Mouse (Mus musculus): Measurements from ENCODE around the gene Klf15. TPM values are rescaled to one million over a fixed set of nuclear protein-coding genes. Genes with fewer than 3 reads are reported as not detected.

Gene Klf15
- polyA plus RNA-seq, 2 experiments, result 7.6 to 9.9 TPM

DNA sequence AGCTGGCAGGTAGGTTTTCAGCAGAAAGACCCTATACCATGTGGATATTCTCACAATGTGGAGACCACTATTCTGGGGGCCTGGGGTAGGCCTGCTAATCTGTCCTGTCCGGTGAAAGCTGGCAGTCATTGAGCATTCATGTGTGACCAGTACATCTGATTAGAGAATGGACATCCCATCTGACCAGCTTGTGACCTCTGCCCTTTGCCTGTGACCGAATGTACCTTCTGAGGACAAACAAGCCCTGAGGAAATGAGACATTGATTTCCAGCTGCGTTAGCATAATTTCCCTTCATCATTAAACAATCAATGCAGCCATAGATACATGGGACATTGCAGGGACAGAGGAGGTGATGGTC, 13.5 kb downstream of the Klf15 start:
- 58% methylated on average over 3 of the region's 3 CpGs for WGBS (ENCODE audit: insufficient replicate concordance)
- Histone ChIP-seq H3K36me3 (replicated peaks; ENCODE audit: control insufficient read depth, insufficient read depth, low read depth) (no peaks in the 10 kb centered on the region), H3K4me2 (ENCODE audit: low read depth) (no peak overlapping the region), H3K27me3 (ENCODE audit: control insufficient read depth, insufficient read depth, low read length) (no peaks in the 10 kb centered on the region), H3K27ac (no peak overlapping the region), H3K4me3 (ENCODE audit: insufficient read depth in 1 of 2, low read depth in 2 of 2, low read length in 2 of 2) (no peak overlapping the region), H3K9ac (replicated peaks) (no peak overlapping the region), H3K9me3 (ENCODE audit: control insufficient read depth, low read length) (no peaks in the 10 kb centered on the region), H3K4me1 (replicated peaks; ENCODE audit: control insufficient read depth in 2 of 2, insufficient read depth in 2 of 2, low read length in 1 of 2) (peaks cover 0 to 2% of the 10 kb centered on the region in 2 experiments; a peak in 1 of 4 replicates)
- no peak for ATAC-seq (ENCODE audit: insufficient read depth)
- TF ChIP-seq CTCF (IDR thresholded peaks at IDR 0.05; ENCODE audit: low read depth), result no peak
- no peak for TF ChIP-seq EP300 (IDR thresholded peaks at IDR 0.05; ENCODE audit: low read depth)
- no peak for DNase-seq (ENCODE audit: low read depth in 3 of 3, low spot score in 3 of 3)

DNA sequence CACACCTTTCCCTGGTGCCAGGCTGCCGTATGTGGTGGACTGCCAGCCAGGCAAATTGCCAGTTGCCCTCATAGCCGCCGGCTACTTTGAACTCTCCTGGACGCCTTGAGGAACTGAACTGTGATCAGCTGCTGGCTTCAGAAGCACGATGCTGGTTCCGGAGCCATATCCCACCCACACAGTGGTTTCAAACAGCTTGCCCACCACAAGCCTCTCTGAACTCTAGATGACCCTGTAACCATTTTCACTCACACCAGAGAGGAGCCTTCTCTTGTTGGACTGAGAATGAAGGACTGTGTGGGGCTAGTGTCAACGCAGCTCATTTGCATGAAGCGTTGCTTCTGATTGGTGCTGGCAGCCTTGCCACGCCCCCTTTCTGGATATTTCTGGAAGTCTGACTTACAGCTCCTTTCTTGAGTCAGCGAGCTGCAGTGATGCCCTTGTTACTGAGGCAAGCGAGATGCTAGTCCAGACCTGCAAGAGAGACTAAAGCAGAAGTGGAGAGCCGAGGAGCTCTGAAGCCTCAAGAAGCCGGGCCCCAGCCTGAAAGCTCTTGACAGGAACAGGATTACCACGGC, 14.7 kb downstream of the Klf15 start:
- Histone ChIP-seq H3K4me3 (ENCODE audit: insufficient read depth in 1 of 2, low read depth in 2 of 2, low read length in 2 of 2) (no peak overlapping the region), H3K4me1 (replicated peaks; ENCODE audit: control insufficient read depth in 2 of 2, insufficient read depth in 2 of 2, low read length in 1 of 2) (peaks cover 0 to 2% of the 10 kb centered on the region in 2 experiments; a peak in 1 of 4 replicates), H3K36me3 (replicated peaks; ENCODE audit: control insufficient read depth, insufficient read depth, low read depth) (no peaks in the 10 kb centered on the region), H3K9me3 (ENCODE audit: control insufficient read depth, low read length) (no peaks in the 10 kb centered on the region), H3K9ac (replicated peaks) (no peak overlapping the region), H3K27me3 (ENCODE audit: control insufficient read depth, insufficient read depth, low read length) (no peaks in the 10 kb centered on the region), H3K27ac (no peak overlapping the region), H3K4me2 (ENCODE audit: low read depth) (no peak overlapping the region)
- no peak for ATAC-seq (ENCODE audit: insufficient read depth)
- no peak for DNase-seq (ENCODE audit: low read depth in 3 of 3, low spot score in 3 of 3)
- TF ChIP-seq CTCF (IDR thresholded peaks at IDR 0.05; ENCODE audit: low read depth) (no peak), EP300 (IDR thresholded peaks at IDR 0.05; ENCODE audit: low read depth) (no peak)
- WGBS (ENCODE audit: insufficient replicate concordance), result 32% methylated on average over 14 of the region's 14 CpGs

DNA sequence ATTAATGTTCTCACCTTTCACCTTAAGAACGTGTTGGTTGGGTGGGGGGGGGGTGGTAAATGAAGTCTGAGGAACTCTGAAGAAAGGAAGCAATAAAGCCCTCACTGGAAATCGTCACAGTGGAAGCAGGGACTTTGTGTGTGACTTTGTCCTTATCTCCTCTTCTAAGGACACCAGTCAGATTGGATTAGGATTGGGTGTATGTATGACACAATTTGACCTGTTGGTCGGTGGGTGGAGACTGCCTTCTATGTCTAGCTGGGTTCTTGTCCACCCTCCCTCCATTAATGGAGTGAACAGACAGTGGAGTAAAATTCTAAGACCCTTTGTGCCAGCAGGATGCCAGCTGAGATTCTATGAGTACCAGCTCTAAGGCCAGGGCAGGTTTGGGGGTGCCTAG, 21.9 kb downstream of the Klf15 start:
- DNase-seq (ENCODE audit: low read depth in 3 of 3, low spot score in 3 of 3) (no peak), ATAC-seq (ENCODE audit: insufficient read depth) (no peak)
- H3K9me3 ChIP-seq (ENCODE audit: control insufficient read depth, low read length), result no peaks in the 10 kb centered on the region
- H3K27ac ChIP-seq, result no peak overlapping the region
- no peak overlapping the region for H3K4me2 ChIP-seq (ENCODE audit: low read depth)
- H3K36me3 ChIP-seq (replicated peaks; ENCODE audit: control insufficient read depth, insufficient read depth, low read depth), result no peaks in the 10 kb centered on the region
- no peaks in the 10 kb centered on the region for H3K27me3 ChIP-seq (ENCODE audit: control insufficient read depth, insufficient read depth, low read length)
- whole genome bisulfite sequencing (ENCODE audit: insufficient replicate concordance), result 23% methylated on average over 3 of the region's 3 CpGs
- no peak overlapping the region for H3K4me3 ChIP-seq (ENCODE audit: insufficient read depth in 1 of 2, low read depth in 2 of 2, low read length in 2 of 2)
- H3K4me1 ChIP-seq (replicated peaks; ENCODE audit: control insufficient read depth in 2 of 2, insufficient read depth in 2 of 2, low read length in 1 of 2), result peaks cover 0 to 6% of the 10 kb centered on the region in 2 experiments; a peak in 1 of 4 replicates
- no peak for TF ChIP-seq CTCF (IDR thresholded peaks at IDR 0.05; ENCODE audit: low read depth)
- TF ChIP-seq EP300 (IDR thresholded peaks at IDR 0.05; ENCODE audit: low read depth), result no peak
- H3K9ac ChIP-seq (replicated peaks), result no peak overlapping the region

DNA sequence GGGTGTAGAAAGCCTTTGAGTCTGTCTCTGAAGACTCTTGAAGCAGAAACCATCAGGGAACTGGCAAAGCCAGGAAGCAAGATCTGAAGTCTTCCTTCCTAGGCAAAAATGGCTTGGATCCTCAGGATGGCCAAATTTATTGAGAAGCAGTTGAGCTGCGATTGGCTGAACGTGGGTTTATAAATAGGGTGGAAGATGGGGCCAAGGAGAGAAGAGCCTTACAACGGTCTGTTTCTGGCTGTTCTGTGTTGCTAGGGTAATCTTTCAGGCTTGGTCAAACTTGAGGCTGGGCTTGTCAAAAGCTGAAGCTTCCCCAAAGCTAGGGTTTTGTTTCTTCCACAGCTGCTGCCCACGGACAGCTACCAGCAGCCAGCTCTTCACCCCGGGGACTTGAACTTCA, 22.5 kb downstream of the Klf15 start:
- H3K27ac ChIP-seq, result no peak overlapping the region
- WGBS (ENCODE audit: insufficient replicate concordance), result 58% methylated on average over 5 of the region's 5 CpGs
- no peak for ATAC-seq (ENCODE audit: insufficient read depth)
- H3K9ac ChIP-seq (replicated peaks), result no peak overlapping the region
- H3K9me3 ChIP-seq (ENCODE audit: control insufficient read depth, low read length), result no peaks in the 10 kb centered on the region
- H3K4me1 ChIP-seq (replicated peaks; ENCODE audit: control insufficient read depth in 2 of 2, insufficient read depth in 2 of 2, low read length in 1 of 2), result peaks cover 0 to 6% of the 10 kb centered on the region in 2 experiments; a peak in 1 of 4 replicates
- no peaks in the 10 kb centered on the region for H3K27me3 ChIP-seq (ENCODE audit: control insufficient read depth, insufficient read depth, low read length)
- no peak overlapping the region for H3K4me2 ChIP-seq (ENCODE audit: low read depth)
- no peak for TF ChIP-seq EP300 (IDR thresholded peaks at IDR 0.05; ENCODE audit: low read depth)
- TF ChIP-seq CTCF (IDR thresholded peaks at IDR 0.05; ENCODE audit: low read depth), result no peak
- H3K36me3 ChIP-seq (replicated peaks; ENCODE audit: control insufficient read depth, insufficient read depth, low read depth), result no peaks in the 10 kb centered on the region
- DNase-seq (ENCODE audit: low read depth in 3 of 3, low spot score in 3 of 3), result no peak
- H3K4me3 ChIP-seq (ENCODE audit: insufficient read depth in 1 of 2, low read depth in 2 of 2, low read length in 2 of 2), result no peak overlapping the region

DNA sequence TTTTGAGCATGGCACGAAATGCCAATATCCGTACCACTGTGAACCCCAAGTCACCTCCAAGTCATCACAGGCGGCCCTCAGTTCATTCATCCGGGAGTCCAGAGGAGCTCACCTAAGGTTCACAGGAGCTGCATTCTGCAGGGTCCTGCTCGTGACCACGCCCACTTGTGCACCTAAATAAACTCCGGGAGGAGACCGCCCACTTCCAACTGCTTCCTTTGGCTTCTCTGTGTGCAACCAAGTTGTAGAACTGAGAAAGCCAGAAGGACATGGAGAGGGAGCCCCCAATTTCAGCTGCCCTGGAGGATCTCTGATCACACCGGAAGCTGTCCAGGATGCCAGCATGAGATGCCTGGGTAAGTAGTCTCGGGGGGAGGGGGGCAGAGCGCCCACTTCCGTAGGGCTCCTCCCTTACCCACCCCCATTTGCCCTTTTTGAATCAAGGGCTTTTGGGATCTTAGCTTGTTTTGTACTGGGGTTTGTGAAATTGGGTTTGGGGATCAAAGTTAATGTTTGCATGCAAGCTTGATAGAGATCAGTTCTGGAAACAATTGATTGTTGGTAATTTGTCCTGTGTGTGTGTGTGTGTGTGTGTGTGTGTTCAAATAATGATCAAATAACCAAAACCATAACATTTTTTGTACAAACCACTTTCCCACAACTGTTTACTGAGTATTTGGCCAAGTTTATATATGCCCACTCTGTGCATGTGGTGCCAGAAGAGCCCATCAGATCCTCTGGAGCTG, 24.0 kb downstream of the Klf15 start, which contains the start of gene Aldh1l1:
TSS of gene Aldh1l1 (plus strand) at position 252 of the 746 bp plus-strand sequence.
- ATAC-seq (ENCODE audit: insufficient read depth) (no peak), DNase-seq (ENCODE audit: low read depth in 3 of 3, low spot score in 3 of 3) (no peak)
- Histone ChIP-seq H3K27ac (no peak within 1 kb of the TSS), H3K4me1 (replicated peaks; ENCODE audit: control insufficient read depth in 2 of 2, insufficient read depth in 2 of 2, low read length in 1 of 2) (peaks cover 0 to 6% of the 10 kb centered on the region in 2 experiments; a peak in 1 of 4 replicates), H3K4me2 (ENCODE audit: low read depth) (no peak within 1 kb of the TSS), H3K4me3 (ENCODE audit: insufficient read depth in 1 of 2, low read depth in 2 of 2, low read length in 2 of 2) (no peak within 1 kb of the TSS), H3K27me3 (ENCODE audit: control insufficient read depth, insufficient read depth, low read length) (no peaks in the 10 kb centered on the region), H3K36me3 (replicated peaks; ENCODE audit: control insufficient read depth, insufficient read depth, low read depth) (no peaks in the 10 kb centered on the region), H3K9ac (replicated peaks) (no peak within 1 kb of the TSS), H3K9me3 (ENCODE audit: control insufficient read depth, low read length) (no peaks in the 10 kb centered on the region)
- TF ChIP-seq EP300 (IDR thresholded peaks at IDR 0.05; ENCODE audit: low read depth), result no peak
- no peak for TF ChIP-seq CTCF (IDR thresholded peaks at IDR 0.05; ENCODE audit: low read depth)
- 61% methylated on average over 12 of the region's 12 CpGs for WGBS (ENCODE audit: insufficient replicate concordance)

Data from liver, embryonic 14.5 days (tissue).